Mouse (Mus musculus) intestine, embryonic 14.5 days (tissue): ENCODE results near the gene Avl9. TPM values are rescaled to one million over a fixed set of nuclear protein-coding genes. Genes with fewer than 3 reads are reported as not detected.

Source experiments
- ATAC-seq: fragments of 200-750 bp; cut with Nextera tagmentation; replicated peaks from 2 replicates; pipeline ENCODE4 v1.8.0; 2017; ENCODE audit warnings: low read depth, moderate number of reproducible peaks, moderate TSS enrichment, moderate library complexity; ENCODE audit not compliant: low FRiP score, low TSS enrichment
- DNase-seq: peaks from one replicate; pipeline ENCODE4 v3.0.0-alpha.2; 2018; ENCODE audit warnings: low spot score
- H3K27ac ChIP-seq: fragments of 300-500 bp; sonication (generic); 2 replicates; pipeline ENCODE4 v1.5.1; 2014; ENCODE audit warnings: low read depth, mild to moderate bottlenecking, control low read depth
- H3K27me3 ChIP-seq: fragments of 300-500 bp; sonication (generic); replicated peaks from 2 replicates; pipeline ENCODE4 v1.6.1; 2014; ENCODE audit warnings: low read length, control low read depth; ENCODE audit not compliant: control insufficient read depth, insufficient read depth
- H3K36me3 ChIP-seq: fragments of 300-500 bp; sonication (generic); 2 replicates; pipeline ENCODE4 v1.6.1; 2014; ENCODE audit warnings: low read length, control low read depth; ENCODE audit not compliant: control insufficient read depth, insufficient read depth
- H3K4me1 ChIP-seq: fragments of 300-500 bp; sonication (generic); replicated peaks from 2 replicates; pipeline ENCODE4 v1.6.1; 2014; ENCODE audit warnings: low read length, control low read depth, mixed read lengths; ENCODE audit not compliant: control insufficient read depth, insufficient read depth
- H3K4me2 ChIP-seq: fragments of 300-500 bp; sonication (generic); 2 replicates; pipeline ENCODE4 v1.6.1; 2014; ENCODE audit warnings: low read length
- H3K4me3 ChIP-seq: fragments of 300-500 bp; sonication (generic); 2 replicates; pipeline ENCODE4 v1.5.1; 2014; ENCODE audit warnings: low read depth, low read length, control low read depth, mixed read lengths
- H3K9ac ChIP-seq: fragments of 300-500 bp; sonication (generic); 2 replicates; pipeline ENCODE4 v1.6.1; 2014; ENCODE audit warnings: mild to moderate bottlenecking, low read length
- H3K9me3 ChIP-seq: fragments of 300-500 bp; sonication (generic); 2 replicates; pipeline ENCODE4 v1.6.1; 2016; ENCODE audit warnings: low read length, control low read depth; ENCODE audit not compliant: control insufficient read depth
- WGBS: fragments of 180-500 bp; shearing (Covaris S2); extraction: QIAGEN DNeasy Blood & Tissue Kit; methylation state at CpG from one replicate; pipeline ENCODE4 v1.1.7; 2014; 5-methylcytosine and 5-hydroxymethylcytosine counted together
- polyA plus RNA-seq: library from polyadenylated mRNA; unstranded; fragments of >200 nt; fragmentation: Nextera tagmentation; extraction: Ambion mirVana; gene quantifications from 2 replicates; pipeline ENCODE4 v1.2.1, GENCODE M21; 2014

Avl9 gene
- polyA plus RNA-seq, 1 experiment from 2014 or later: 18.2 TPM

DNA sequence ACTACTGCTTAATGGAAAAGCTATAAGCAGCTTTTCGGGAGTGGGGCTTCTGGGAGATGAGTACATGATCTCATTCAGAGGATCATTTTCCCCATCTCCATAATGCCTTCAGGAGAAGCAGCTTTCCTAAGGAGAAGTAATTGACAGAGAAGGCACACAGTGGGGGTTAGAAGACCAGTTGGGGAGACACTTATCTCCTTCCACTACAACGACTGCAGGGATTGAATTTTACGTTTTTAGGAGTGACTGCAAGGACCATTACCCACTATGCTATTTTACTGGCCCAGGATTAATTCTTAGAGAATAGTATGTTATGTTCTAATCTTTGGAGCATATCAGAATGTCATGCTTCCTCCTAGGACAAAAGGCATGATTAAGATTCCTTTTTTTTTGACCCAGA lies 6.2 kb downstream of the Avl9 start:
- no peak for DNase-seq
- Histone ChIP-seq H3K9ac (no peak overlapping the region), H3K27me3 (no peaks in the 10 kb centered on the region), H3K36me3 (peaks cover 23% of the 10 kb centered on the region), H3K4me1 (peaks cover 12% of the 10 kb centered on the region), H3K4me2 (no peak overlapping the region), H3K4me3 (no peak overlapping the region), H3K27ac (no peak overlapping the region), H3K9me3 (no peaks in the 10 kb centered on the region)
- no peak for ATAC-seq
- WGBS: 65% methylated on average over 3 of the region's 3 CpGs

DNA sequence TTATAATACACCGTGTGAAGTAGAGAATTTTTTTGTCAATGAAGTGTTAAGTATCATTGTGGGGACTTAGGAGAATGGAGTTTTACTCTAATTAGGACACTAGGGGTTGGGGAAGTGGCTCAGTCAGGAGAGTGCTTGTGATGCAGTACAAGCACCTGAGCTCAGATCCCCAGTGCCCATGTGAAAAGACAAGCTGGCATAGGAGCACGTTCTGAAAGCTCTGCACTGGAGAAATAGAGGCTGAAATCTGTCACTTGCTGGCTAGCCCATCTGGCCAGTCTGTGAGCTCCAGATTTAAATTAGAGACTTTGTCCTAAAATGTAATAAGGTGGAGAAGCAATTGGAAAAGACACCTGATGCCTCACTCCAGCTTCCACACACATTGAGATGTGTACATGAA lies 17.8 kb downstream of the Avl9 start:
- Histone ChIP-seq H3K27me3 (no peaks in the 10 kb centered on the region), H3K9me3 (no peaks in the 10 kb centered on the region), H3K36me3 (peaks cover 75% of the 10 kb centered on the region), H3K4me1 (no peaks in the 10 kb centered on the region), H3K9ac (no peak overlapping the region), H3K4me3 (no peak overlapping the region), H3K4me2 (no peak overlapping the region), H3K27ac (no peak overlapping the region)
- WGBS: 79% methylated on average over 2 of the region's 2 CpGs
- DNase-seq (no peak), ATAC-seq (no peak)

DNA sequence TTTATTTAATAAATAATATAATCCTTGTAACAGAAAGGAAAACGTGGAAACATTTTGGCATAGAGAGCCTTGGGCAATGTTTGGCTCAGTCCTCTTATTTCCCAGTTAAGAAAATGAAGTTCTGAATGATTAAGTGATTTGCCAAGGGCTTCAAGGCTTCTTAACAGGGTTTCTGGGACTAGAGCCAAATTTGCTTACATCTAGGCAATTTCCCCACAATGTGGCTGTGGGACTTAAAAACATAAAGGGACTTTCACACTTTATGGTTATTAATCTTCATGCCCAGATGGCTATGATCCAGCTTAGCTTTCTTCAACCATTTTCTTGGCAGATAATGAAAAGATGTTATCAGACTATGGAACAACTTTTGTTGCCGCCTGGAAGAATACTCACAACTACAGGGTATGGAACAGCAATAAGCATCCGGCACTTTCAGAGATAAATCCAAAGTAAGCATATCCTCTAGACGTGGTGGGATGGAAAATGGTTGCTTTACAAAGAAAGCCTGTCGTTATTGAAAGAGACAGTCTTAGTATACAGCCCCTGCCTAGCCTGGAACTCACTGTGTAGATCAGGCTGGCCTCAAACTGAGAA lies 31.3 kb downstream of the Avl9 start:
- H3K4me2 ChIP-seq: no peak overlapping the region
- 84% methylated on average over 5 of the region's 5 CpGs for WGBS
- H3K4me1 ChIP-seq: no peaks in the 10 kb centered on the region
- H3K27me3 ChIP-seq: no peaks in the 10 kb centered on the region
- no peak overlapping the region for H3K9ac ChIP-seq
- ATAC-seq (no peak), DNase-seq (no peak)
- no peak overlapping the region for H3K27ac ChIP-seq
- peaks cover 29% of the 10 kb centered on the region for H3K36me3 ChIP-seq
- H3K4me3 ChIP-seq: no peak overlapping the region
- H3K9me3 ChIP-seq: no peaks in the 10 kb centered on the region

DNA sequence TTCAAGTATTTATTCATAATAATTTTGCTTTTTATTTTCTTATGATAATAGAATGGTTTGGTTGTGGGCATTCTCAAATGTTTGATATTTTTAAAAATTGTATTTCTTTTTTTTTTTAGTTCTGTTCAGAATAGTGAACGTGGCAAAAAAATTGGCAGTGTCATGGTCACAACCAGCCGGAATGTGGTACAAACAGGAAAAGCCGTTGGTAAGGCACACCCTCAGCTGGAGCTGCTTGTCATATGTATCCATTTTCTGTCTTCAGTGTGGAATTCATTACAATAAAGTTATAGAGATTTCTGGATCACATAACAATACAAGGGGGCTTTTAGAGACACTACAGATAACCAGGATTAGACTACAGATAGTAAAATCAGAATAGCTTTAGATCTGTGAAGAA lies 39.0 kb downstream of the Avl9 start:
- Histone ChIP-seq H3K4me2 (no peak overlapping the region), H3K9ac (no peak overlapping the region), H3K9me3 (no peaks in the 10 kb centered on the region), H3K4me3 (no peak overlapping the region), H3K4me1 (no peaks in the 10 kb centered on the region), H3K27me3 (no peaks in the 10 kb centered on the region), H3K27ac (no peak overlapping the region), H3K36me3 (peaks cover 58% of the 10 kb centered on the region)
- 91% methylated on average over 3 of the region's 3 CpGs for WGBS
- DNase-seq (no peak), ATAC-seq (no peak)

DNA sequence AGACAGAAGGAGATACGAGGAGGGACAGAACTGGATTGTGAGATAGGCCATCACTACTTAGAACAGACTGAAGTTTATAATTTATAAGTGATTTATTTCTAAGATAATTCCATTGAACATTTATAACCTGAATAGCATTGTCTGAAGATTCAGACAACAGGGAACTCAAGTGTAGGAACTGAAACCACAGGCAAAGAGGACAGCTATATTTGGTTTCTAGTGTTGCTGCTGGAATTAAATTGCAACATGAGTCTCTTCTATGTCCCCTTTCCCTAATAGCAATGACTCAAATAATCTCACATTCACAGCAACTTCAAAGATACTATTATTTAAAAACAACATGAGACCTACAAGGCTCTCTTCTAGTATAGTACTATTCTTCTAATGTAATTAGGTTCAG lies 41.4 kb downstream of the Avl9 start:
- no peak overlapping the region for H3K9ac ChIP-seq
- H3K4me3 ChIP-seq: no peak overlapping the region
- WGBS: 82% methylated on average over 1 of the region's 1 CpGs
- H3K27me3 ChIP-seq: no peaks in the 10 kb centered on the region
- H3K27ac ChIP-seq: no peak overlapping the region
- ATAC-seq (no peak), DNase-seq (no peak)
- no peaks in the 10 kb centered on the region for H3K4me1 ChIP-seq
- peaks cover 63% of the 10 kb centered on the region for H3K36me3 ChIP-seq
- no peak overlapping the region for H3K4me2 ChIP-seq
- H3K9me3 ChIP-seq: no peaks in the 10 kb centered on the region

DNA sequence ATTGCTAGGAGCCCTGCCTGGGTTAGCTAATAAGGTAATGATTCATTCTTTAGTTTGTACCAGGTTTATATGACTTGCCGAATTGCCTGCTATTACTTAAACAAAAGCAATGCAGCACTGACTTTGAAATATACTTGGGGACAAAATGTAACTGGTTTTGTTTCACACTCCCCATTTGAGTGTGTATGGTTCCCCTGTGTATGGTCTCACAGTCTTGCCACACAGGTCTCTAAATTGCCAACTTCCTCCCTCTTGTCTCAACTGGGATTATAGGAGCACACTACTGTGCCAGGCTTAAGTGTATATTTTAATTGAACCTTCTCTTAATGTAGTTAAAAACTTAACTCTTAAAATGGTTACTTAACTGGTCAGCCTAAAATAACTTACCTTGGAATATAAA lies 44.6 kb downstream of the Avl9 start:
- Histone ChIP-seq H3K9ac (no peak overlapping the region), H3K9me3 (no peaks in the 10 kb centered on the region), H3K4me3 (no peak overlapping the region), H3K36me3 (peaks cover 59% of the 10 kb centered on the region), H3K27me3 (no peaks in the 10 kb centered on the region), H3K27ac (no peak overlapping the region), H3K4me2 (no peak overlapping the region), H3K4me1 (no peaks in the 10 kb centered on the region)
- DNase-seq (no peak), ATAC-seq (no peak)
- WGBS: 69% methylated on average over 1 of the region's 1 CpGs

DNA sequence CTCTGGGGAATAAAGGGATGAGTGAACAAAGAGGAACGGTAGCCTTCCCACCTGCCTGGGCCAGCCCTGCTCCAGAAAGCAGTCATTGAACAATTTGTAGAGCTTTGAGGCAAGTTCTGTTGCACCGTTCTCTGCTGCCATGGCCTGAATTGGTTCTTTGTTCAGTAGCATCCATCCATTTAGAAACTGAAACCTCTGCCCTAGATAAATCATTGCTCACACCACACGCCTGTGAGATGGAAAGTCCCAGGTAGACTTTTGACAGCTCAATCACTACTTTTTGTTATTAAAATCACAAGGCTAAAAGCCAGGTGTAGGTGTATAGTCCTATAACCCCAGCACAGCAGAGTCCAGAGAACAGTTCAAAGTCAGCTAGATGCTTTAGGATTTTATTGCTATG lies 50.6 kb downstream of the Avl9 start:
- Histone ChIP-seq H3K9me3 (no peaks in the 10 kb centered on the region), H3K4me1 (no peaks in the 10 kb centered on the region), H3K4me2 (no peak overlapping the region), H3K27me3 (no peaks in the 10 kb centered on the region), H3K4me3 (no peak overlapping the region), H3K36me3 (peaks cover 16% of the 10 kb centered on the region), H3K9ac (no peak overlapping the region), H3K27ac (no peak overlapping the region)
- ATAC-seq (no peak), DNase-seq (no peak)
- 78% methylated on average over 3 of the region's 3 CpGs for WGBS

DNA sequence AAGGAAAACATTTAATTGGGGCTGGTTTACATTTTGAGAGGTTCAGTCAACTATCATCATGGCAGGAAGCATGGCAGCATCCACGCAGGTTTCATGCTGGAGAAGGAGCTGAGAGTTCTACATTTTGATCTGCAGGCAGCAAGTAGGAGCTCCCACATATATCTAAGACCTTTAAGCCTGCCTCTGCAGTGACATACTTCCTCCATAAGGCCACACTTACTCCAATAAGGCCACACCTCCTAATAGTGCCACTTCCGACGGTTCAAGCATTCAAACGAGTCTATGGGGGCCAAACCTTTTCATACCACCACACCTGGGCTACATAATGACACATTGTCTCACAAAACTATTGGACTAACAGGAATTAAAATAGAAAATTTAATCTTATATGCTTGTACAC lies 51.0 kb downstream of the Avl9 start:
- Histone ChIP-seq H3K36me3 (peaks cover 16% of the 10 kb centered on the region), H3K9ac (no peak overlapping the region), H3K9me3 (no peaks in the 10 kb centered on the region), H3K27me3 (no peaks in the 10 kb centered on the region), H3K4me1 (no peaks in the 10 kb centered on the region), H3K27ac (no peak overlapping the region), H3K4me3 (no peak overlapping the region), H3K4me2 (no peak overlapping the region)
- DNase-seq (no peak), ATAC-seq (no peak)
- WGBS: 87% methylated on average over 4 of the region's 4 CpGs

DNA sequence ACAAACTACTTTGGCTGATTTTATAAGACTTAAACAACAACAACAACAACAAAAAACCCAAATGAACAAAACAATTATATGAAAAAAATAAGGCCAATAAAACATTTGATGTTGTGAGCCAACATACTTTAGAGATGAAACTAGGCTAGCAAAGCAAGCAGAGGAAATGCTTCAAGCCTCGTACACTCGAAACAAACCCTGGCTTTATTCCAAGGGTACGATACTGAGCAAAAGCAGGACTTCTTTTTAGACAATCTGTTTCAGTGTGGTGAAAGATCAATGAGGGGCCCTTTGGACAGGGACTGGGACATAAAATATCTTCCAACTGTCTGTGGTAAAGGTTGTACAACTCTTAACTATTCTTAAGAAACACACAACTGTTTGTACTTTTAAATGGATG lies 61.1 kb downstream of the Avl9 start:
- Histone ChIP-seq H3K9me3 (no peaks in the 10 kb centered on the region), H3K27ac (no peak overlapping the region), H3K27me3 (no peaks in the 10 kb centered on the region), H3K4me1 (peaks cover 6% of the 10 kb centered on the region), H3K4me3 (no peak overlapping the region), H3K4me2 (no peak overlapping the region), H3K36me3 (peaks cover 44% of the 10 kb centered on the region), H3K9ac (no peak overlapping the region)
- 38% methylated on average over 3 of the region's 3 CpGs for whole genome bisulfite sequencing
- no peak for ATAC-seq
- no peak for DNase-seq
